Mouse (Mus musculus): Measurements from ENCODE around the gene Rap1gap.

DNA sequence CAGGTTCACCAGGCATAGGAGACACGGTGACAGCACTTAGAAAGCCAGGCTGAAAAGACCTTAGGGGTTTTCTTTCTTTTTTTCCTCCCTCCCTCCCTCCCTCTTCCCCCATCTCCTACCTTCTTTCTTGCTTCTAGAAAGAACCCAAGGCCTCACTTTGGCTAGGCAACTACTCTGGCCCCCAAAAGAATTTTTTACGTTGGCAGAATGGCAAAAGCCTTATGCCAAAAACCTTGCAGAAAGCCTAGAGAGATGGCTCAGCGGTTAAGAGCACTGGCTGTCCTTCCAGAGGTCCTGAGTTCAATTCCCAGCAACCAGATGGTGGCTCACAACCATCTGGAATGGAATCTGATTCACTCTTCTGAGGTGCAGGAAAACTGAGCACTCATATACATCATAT lies 100.1 kb downstream of the Rap1gap start:
- TF ChIP-seq EP300 (IDR thresholded peaks at IDR 0.05) (no peak), CTCF (IDR thresholded peaks at IDR 0.05) (no peak)
